Mouse (Mus musculus) heart, postnatal 0 days (tissue): ENCODE measurements at regions not wholly inside any gene's neighbourhood (a gene's known extent, or its start where the extent isn't known, plus 50 kb on each side); places are given as distances from the start of the nearest gene placed in this dataset.

Source experiments
- CTCF ChIP-seq: IDR thresholded peaks from 2 replicates; pipeline ENCODE4 v1.5.1; 2016; ENCODE audit warnings: antibody characterized with exemption, control low read depth, low read depth
- EP300 ChIP-seq: IDR thresholded peaks from 2 replicates; pipeline ENCODE4 v1.6.1; 2016; ENCODE audit warnings: antibody characterized with exemption, low read depth

DNA sequence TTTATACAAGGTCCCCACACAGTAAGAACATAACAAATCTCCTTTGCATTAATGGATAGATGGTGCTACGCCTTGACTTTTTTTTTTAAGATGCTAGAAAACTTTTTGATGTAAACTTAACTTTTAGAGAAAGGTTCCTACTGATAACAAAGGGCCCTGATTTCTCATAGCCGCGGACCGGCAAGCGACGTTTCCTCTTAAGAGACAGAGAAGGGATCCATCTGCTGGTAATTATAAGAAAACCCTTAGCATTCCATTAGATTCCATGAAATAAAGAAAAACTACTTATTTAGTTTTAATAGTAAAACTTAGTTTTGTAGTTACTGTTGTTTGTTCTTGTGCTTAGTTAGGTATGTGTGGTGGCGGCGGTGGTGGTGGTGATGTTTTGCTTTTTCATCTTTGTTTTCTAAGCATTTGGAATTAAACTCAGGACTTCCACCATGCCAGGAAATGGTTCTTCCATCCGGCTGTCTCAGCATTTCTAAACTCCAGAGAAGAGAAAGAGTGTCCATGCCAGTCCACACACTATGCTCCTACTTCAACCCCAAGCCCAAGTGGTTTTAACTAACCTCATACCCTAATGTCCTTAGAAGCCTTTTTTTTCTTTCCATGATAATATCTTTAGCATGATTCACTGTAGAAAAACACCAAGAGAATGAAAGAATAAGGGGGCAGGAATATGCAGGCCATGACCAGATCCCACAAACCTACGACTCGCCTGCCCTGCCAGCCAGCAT is 92.8 kb upstream of the Frem1 start:
- TF ChIP-seq CTCF, result no peak
- no peak for TF ChIP-seq EP300
